Mouse (Mus musculus): Measurements from ENCODE around the gene Tex10.

GRCm38 (mm10) chr4:48473651-48474011 lies 372 bp upstream of the Tex10 start:
- TF ChIP-seq POLR2A (IDR thresholded peaks at IDR 0.05; ENCODE audit: insufficient read depth, low read length) = no peak
- no peak for TF ChIP-seq CTCF (IDR thresholded peaks at IDR 0.05; ENCODE audit: low read depth, low read length)
